ENCODE assay signal across 12 mouse cellular contexts in genomic region chr5:104095416-104096077, GRCm38 (mm10). TPM values are rescaled to one million over a fixed set of nuclear protein-coding genes. Genes with fewer than 3 reads are reported as not detected.
DNase-seq lines count a peak whose midpoint lies in the region; ATAC-seq and TF ChIP-seq lines count a peak whose summit lies in the region.
"Had no signal": no experiment of that assay in that cellular context is flagged by ENCODE, and none has a peak within 500 bp of the region (broad histone marks: within the 10 kb centered on the region; RNA-seq: fewer than 3 reads in every experiment).

No protein-coding gene starts in this region.

- H3K4me2 ChIP-seq in hindbrain, embryonic 15.5 days = no peak overlapping the region
- peak overlapping the region; percentile 37 for H3K4me2 ChIP-seq in heart, embryonic 16.5 days (ENCODE audit: low read depth, low read length)
- H3K4me2 ChIP-seq in lung, embryonic 15.5 days = peak overlapping the region; percentile 16; the same call in 1 of the 2 replicates
- H3K4me2 ChIP-seq: forebrain, embryonic 15.5 days had no signal

- 0 out of 2 replicates have a peak, but pooled peaks cover 3% of the 10 kb centered on the region for H3K4me1 ChIP-seq in hindbrain, embryonic 15.5 days (replicated peaks)
- H3K4me1 ChIP-seq in hindbrain, embryonic 10.5 days (replicated peaks) = peaks cover 8% of the 10 kb centered on the region; the same call in 1 of the 2 replicates
- peaks cover 3% of the 10 kb centered on the region; the same call in 1 of the 2 replicates for H3K4me1 ChIP-seq in cortical plate, adult 2 months (ENCODE audit: control insufficient read depth, insufficient read depth, low read length)
- peaks cover 8% of the 10 kb centered on the region for H3K4me1 ChIP-seq in heart, embryonic 16.5 days (ENCODE audit: control insufficient read depth, insufficient read depth, low read length)
- peaks cover 25% of the 10 kb centered on the region for H3K4me1 ChIP-seq in lung, embryonic 15.5 days
- H3K4me1 ChIP-seq: forebrain, embryonic 15.5 days had no signal

- TF ChIP-seq POLR2A in cortical plate, adult 2 months (IDR thresholded peaks at IDR 0.05; ENCODE audit: extremely low read depth, insufficient read depth, low read length) = no peak

- TF ChIP-seq CTCF in cortical plate, adult 2 months (IDR thresholded peaks at IDR 0.05; ENCODE audit: extremely low read depth, insufficient read depth, low read length) = no peak

- no peak for ATAC-seq in hindbrain, embryonic 15.5 days (ENCODE audit: low FRiP score, low read depth)
- ATAC-seq in heart, embryonic 16.5 days (replicated peaks; ENCODE audit: extremely low read depth, insufficient read depth, low FRiP score) = no peak
- peak; percentile 17 for ATAC-seq in lung, embryonic 15.5 days (ENCODE audit: borderline replicate concordance, extremely low read depth, low FRiP score, low TSS enrichment)
- ATAC-seq: forebrain, embryonic 15.5 days had no signal

- 86% methylated on average over 11 of the region's 11 CpGs for WGBS in hindbrain, embryonic 15.5 days
- whole genome bisulfite sequencing in hindbrain, embryonic 10.5 days = 84% methylated on average over 11 of the region's 11 CpGs
- 26% methylated on average over 11 of the region's 11 CpGs for WGBS in heart, embryonic 16.5 days
- WGBS in lung, embryonic 15.5 days = 30% methylated on average over 11 of the region's 11 CpGs

- H3K9ac ChIP-seq in hindbrain, embryonic 15.5 days = no peak overlapping the region
- H3K9ac ChIP-seq in heart, embryonic 16.5 days (ENCODE audit: low read length) = peak overlapping the region; percentile 38; the same call in 1 of the 2 replicates
- peak overlapping the region; percentile 16; the same call in 1 of the 2 replicates for H3K9ac ChIP-seq in lung, embryonic 15.5 days
- H3K9ac ChIP-seq: forebrain, embryonic 15.5 days had no signal

- no peaks in the 10 kb centered on the region for H3K36me3 ChIP-seq in hindbrain, embryonic 15.5 days
- peaks cover 13% of the 10 kb centered on the region; the same call in 1 of the 2 replicates for H3K36me3 ChIP-seq in hindbrain, embryonic 10.5 days
- peaks cover 5% of the 10 kb centered on the region; the same call in 1 of the 2 replicates for H3K36me3 ChIP-seq in heart, embryonic 16.5 days (ENCODE audit: control insufficient read depth, insufficient read depth)
- peaks cover 21% of the 10 kb centered on the region; the same call in 1 of the 2 replicates for H3K36me3 ChIP-seq in lung, embryonic 15.5 days
- H3K36me3 ChIP-seq: forebrain, embryonic 15.5 days had no signal

- H3K27ac ChIP-seq in hindbrain, embryonic 15.5 days (replicated peaks) = peak overlapping the region; percentile 17; the same call in 1 of the 2 replicates
- no peak overlapping the region for H3K27ac ChIP-seq in hindbrain, embryonic 10.5 days
- H3K27ac ChIP-seq in cortical plate, adult 2 months (ENCODE audit: insufficient read depth, low read length) = peak overlapping the region; percentile 55; the same call in 1 of the 2 replicates
- H3K27ac ChIP-seq in heart, embryonic 16.5 days (ENCODE audit: low read length) = peak overlapping the region; percentile 51
- peak overlapping the region; percentile 94 for H3K27ac ChIP-seq in lung, embryonic 15.5 days
- H3K27ac ChIP-seq: forebrain, embryonic 15.5 days; macrophage had no signal

- H3K9me3 ChIP-seq in hindbrain, embryonic 15.5 days = no peaks in the 10 kb centered on the region
- H3K9me3 ChIP-seq in hindbrain, embryonic 10.5 days = no peaks in the 10 kb centered on the region
- no peaks in the 10 kb centered on the region for H3K9me3 ChIP-seq in heart, embryonic 16.5 days (replicated peaks; ENCODE audit: control insufficient read depth, low read length)
- H3K9me3 ChIP-seq in lung, embryonic 15.5 days = no peaks in the 10 kb centered on the region
- H3K9me3 ChIP-seq: forebrain, embryonic 15.5 days had no signal

- H3K4me3 ChIP-seq in hindbrain, embryonic 15.5 days = no peak overlapping the region
- H3K4me3 ChIP-seq in hindbrain, embryonic 10.5 days = no peak overlapping the region
- no peak overlapping the region for H3K4me3 ChIP-seq in cortical plate, adult 2 months (ENCODE audit: insufficient read depth, low read length)
- H3K4me3 ChIP-seq in heart, embryonic 16.5 days (ENCODE audit: low read length) = no peak overlapping the region
- no peak overlapping the region for H3K4me3 ChIP-seq in lung, embryonic 15.5 days
- H3K4me3 ChIP-seq: forebrain, embryonic 15.5 days had no signal

- H3K27me3 ChIP-seq in hindbrain, embryonic 15.5 days = no peaks in the 10 kb centered on the region
- H3K27me3 ChIP-seq in hindbrain, embryonic 10.5 days (ENCODE audit: insufficient read depth, poor library complexity, severe bottlenecking) = no peaks in the 10 kb centered on the region
- H3K27me3 ChIP-seq in heart, embryonic 16.5 days (ENCODE audit: control insufficient read depth, insufficient read depth, low read length) = no peaks in the 10 kb centered on the region
- H3K27me3 ChIP-seq in lung, embryonic 15.5 days = no peaks in the 10 kb centered on the region
- H3K27me3 ChIP-seq: CH12.LX; forebrain, embryonic 15.5 days had no signal

- DNase-seq in hindbrain, embryonic 10.5 days (ENCODE audit: low spot score) = no peak
- no peak for DNase-seq in urinary bladder, postnatal 4 days (ENCODE audit: low spot score in 2 of 2)
- DNase-seq in c-Kit-positive CD71-positive TER-119-positive erythroid progenitor cells, embryonic 14.5 days (ENCODE audit: low spot score) = no peak
- no peak for DNase-seq in yolk sac, embryonic 10.5 days (ENCODE audit: low spot score)
- DNase-seq: thymus, adult 2 months had no signal

RNA-seq across cellular contexts. Expression of gene Sparcl1, which starts 18.0 kb away (rescaled TPM):
- 349 and 369 TPM in 2 replicates for polyA plus RNA-seq in hindbrain, embryonic 15.5 days (2015; fragmentation: Nextera tagmentation; extraction: Ambion mirVana)
- polyA plus RNA-seq in hindbrain, embryonic 10.5 days (2016; fragmentation: Nextera tagmentation; extraction: Ambion mirVana) = 40.6 and 45.9 TPM in 2 replicates
- 1,820 and 1,861 TPM in 2 replicates for polyA plus RNA-seq in cortical plate, adult 2 months (2012; rRNA removed)
- polyA plus RNA-seq in heart, embryonic 16.5 days (2015; fragmentation: Nextera tagmentation; extraction: Ambion mirVana) = 131 and 161 TPM in 2 replicates
- polyA plus RNA-seq in lung, embryonic 15.5 days (2015; fragmentation: Nextera tagmentation; extraction: Ambion mirVana) = 343 and 369 TPM in 2 replicates
- polyA plus RNA-seq: macrophage had no signal

RNA-seq across cellular contexts. Expression of gene Gm17660, which starts 18.1 kb away (rescaled TPM):
- 0.59 TPM in 1 of 2 replicates, not detected in the other for polyA plus RNA-seq in hindbrain, embryonic 15.5 days (2015; fragmentation: Nextera tagmentation; extraction: Ambion mirVana)
- not detected in 2 replicates for polyA plus RNA-seq in hindbrain, embryonic 10.5 days (2016; fragmentation: Nextera tagmentation; extraction: Ambion mirVana)
- polyA plus RNA-seq in cortical plate, adult 2 months (2012; rRNA removed) = 0.25 TPM in 1 of 2 replicates, not detected in the other
- polyA plus RNA-seq in heart, embryonic 16.5 days (2015; fragmentation: Nextera tagmentation; extraction: Ambion mirVana) = not detected in 2 replicates
- polyA plus RNA-seq in lung, embryonic 15.5 days (2015; fragmentation: Nextera tagmentation; extraction: Ambion mirVana) = 0.42 TPM in 1 of 2 replicates, not detected in the other
- polyA plus RNA-seq: macrophage; thymus, adult 2 months had no signal

RNA-seq across cellular contexts. Expression of gene Nudt9, which starts 49.4 kb away (rescaled TPM):
- polyA plus RNA-seq in hindbrain, embryonic 15.5 days (2015; fragmentation: Nextera tagmentation; extraction: Ambion mirVana) = 65.4 and 67.9 TPM in 2 replicates
- 68.9 and 75.8 TPM in 2 replicates for polyA plus RNA-seq in hindbrain, embryonic 10.5 days (2016; fragmentation: Nextera tagmentation; extraction: Ambion mirVana)
- polyA plus RNA-seq in cortical plate, adult 2 months (2012; rRNA removed) = 75.7 and 82.3 TPM in 2 replicates
- polyA plus RNA-seq in heart, embryonic 16.5 days (2015; fragmentation: Nextera tagmentation; extraction: Ambion mirVana) = 54.0 and 55.7 TPM in 2 replicates
- polyA plus RNA-seq in lung, embryonic 15.5 days (2015; fragmentation: Nextera tagmentation; extraction: Ambion mirVana) = 64.3 and 67.0 TPM in 2 replicates
